Mouse (Mus musculus): ENCODE measurements around the gene Wfdc21.

Wfdc21 gene

GRCm38 (mm10) chr11:83743525-83743924 is 3.2 kb upstream of the Wfdc21 start:
- CTCF ChIA-PET, result interaction anchor here in 1 of 4 experiments (1.6 to 1.8 kb wide), 2 partner anchors 11 to 187 kb away, joined by 4 to 6 read pairs; no protein-coding TSS in a partner anchor
- POLR2A ChIA-PET, result interaction anchor here in 2 of 4 experiments (1.0 to 2.2 kb wide), 3 partner anchors 10 to 117 kb away, joined by 3 to 8 read pairs (median 4); partner anchors contain the start of gene Heatr6 (in 1 of the 2)

- ChIA-PET CTCF (interaction anchor here in 1 of 4 experiments (1.7 kb wide), 1 partner anchor 190 kb away, joined by 5 read pairs; no protein-coding TSS in a partner anchor), POLR2A (no interaction called here)
These were observed 588 bp upstream of the Wfdc21 start for GRCm38 (mm10) chr11:83746152-83746551.

GRCm38 (mm10) chr11:83747376-83748265 is 881 bp downstream of the Wfdc21 start:
- ChIA-PET POLR2A (no interaction called here), CTCF (no interaction called here)

- POLR2A ChIA-PET, result interaction anchor here (0.5 to 3.0 kb wide), 38 partner anchors 9 to 1471 kb away, joined by 3 to 27 read pairs (median 4); partner anchors contain the start of genes Ddx52 (in 2 of the 4), Taf15 (in 2 of the 4) and Ap2b1 (in 1 of the 4)
- CTCF ChIA-PET, result interaction anchor here in 1 of 4 experiments (0.8 to 0.9 kb wide), 2 partner anchors 22 to 308 kb away, joined by 3 to 5 read pairs; no protein-coding TSS in a partner anchor
These were observed 6.9 kb downstream of the Wfdc21 start, which contains the start of gene Heatr6 for GRCm38 (mm10) chr11:83753581-83754181. Gene Heatr6, plus strand, starts transcription at chr11:83753696.

GRCm38 (mm10) chr11:83754227-83754626 is 7.5 kb downstream of the Wfdc21 start:
- ChIA-PET CTCF (interaction anchor here in 2 of 4 experiments (0.6 to 0.9 kb wide), 2 partner anchors 22 to 266 kb away, joined by 5 read pairs; no protein-coding TSS in a partner anchor), POLR2A (interaction anchor here (0.6 to 3.0 kb wide), 30 partner anchors 8 to 1898 kb away, joined by 3 to 27 read pairs (median 4); partner anchors contain the start of genes Ddx52 (in 2 of the 4), Taf15 (in 2 of the 4) and Ap2b1 (in 1 of the 4))

- POLR2A ChIA-PET, result interaction anchor here in 2 of 4 experiments (1.0 to 2.5 kb wide), 4 partner anchors 13 to 294 kb away, joined by 3 to 7 read pairs (median 5); partner anchors contain the start of genes Heatr6 (in 2 of the 2) and Taf15 (in 1 of the 2)
- CTCF ChIA-PET, result interaction anchor here in 2 of 4 experiments (0.5 kb wide), 2 partner anchors 34 to 124 kb away, joined by 3 read pairs; no protein-coding TSS in a partner anchor
These were observed 20.6 kb downstream of the Wfdc21 start for GRCm38 (mm10) chr11:83767306-83767705.

GRCm38 (mm10) chr11:83768976-83769375 is 22.2 kb downstream of the Wfdc21 start:
- ChIA-PET CTCF (no interaction called here), POLR2A (interaction anchor here in 2 of 4 experiments (0.6 to 1.2 kb wide), 2 partner anchors 12 to 15 kb away, joined by 3 to 4 read pairs; no protein-coding TSS in a partner anchor)

GRCm38 (mm10) chr11:83771014-83771413 is 24.3 kb downstream of the Wfdc21 start:
- ChIA-PET POLR2A (interaction anchor here in 3 of 4 experiments (0.6 to 3.8 kb wide), 5 partner anchors 9 to 40 kb away, joined by 3 to 27 read pairs (median 3); partner anchors contain the start of gene Heatr6 (in 1 of the 3)), CTCF (interaction anchor here in 1 of 4 experiments (1.2 kb wide), 1 partner anchor 261 kb away, joined by 3 read pairs; no protein-coding TSS in a partner anchor)

GRCm38 (mm10) chr11:83772341-83772740 is 25.6 kb downstream of the Wfdc21 start:
- POLR2A ChIA-PET, result interaction anchor here in 2 of 4 experiments (1.0 to 3.8 kb wide), 3 partner anchors 11 to 170 kb away, joined by 4 to 27 read pairs (median 5); partner anchors contain the start of genes Ddx52 (in 1 of the 2) and Heatr6 (in 1 of the 2)
- CTCF ChIA-PET, result interaction anchor here in 1 of 4 experiments (0.7 kb wide), 2 partner anchors 296 to 1541 kb away, joined by 5 to 6 read pairs; no protein-coding TSS in a partner anchor

- POLR2A ChIA-PET, result interaction anchor here in 3 of 4 experiments (0.9 to 3.8 kb wide), 6 partner anchors 9 to 207 kb away, joined by 3 to 27 read pairs (median 3); partner anchors contain the start of gene Heatr6 (in 1 of the 3)
- CTCF ChIA-PET, result interaction anchor here in 1 of 4 experiments (1.0 kb wide), 1 partner anchor 10 kb away, joined by 4 read pairs; no protein-coding TSS in a partner anchor
These were observed 27.0 kb downstream of the Wfdc21 start for GRCm38 (mm10) chr11:83773691-83774090.

- POLR2A ChIA-PET, result interaction anchor here in 2 of 4 experiments (0.9 to 3.8 kb wide), 3 partner anchors 13 to 21 kb away, joined by 3 to 27 read pairs (median 4); partner anchors contain the start of gene Heatr6 (in 1 of the 2)
- CTCF ChIA-PET, result no interaction called here
These were observed 27.6 kb downstream of the Wfdc21 start for GRCm38 (mm10) chr11:83774324-83774723.

- ChIA-PET CTCF (no interaction called here), POLR2A (interaction anchor here in 2 of 4 experiments (1.7 to 2.4 kb wide), 2 partner anchors 10 to 23 kb away, joined by 6 to 14 read pairs; partner anchors contain the start of gene Heatr6 (in 1 of the 2))
These were observed 30.1 kb downstream of the Wfdc21 start for GRCm38 (mm10) chr11:83776798-83777197.

- ChIA-PET POLR2A (interaction anchor here in 1 of 4 experiments (0.9 to 2.0 kb wide), 6 partner anchors 8 to 158 kb away, joined by 3 to 8 read pairs (median 3); partner anchors contain the start of gene Ddx52), CTCF (interaction anchor here (0.5 to 3.6 kb wide), 22 partner anchors 8 to 635 kb away, joined by 3 to 13 read pairs (median 3); partner anchors contain the start of gene Ddx52 (in 1 of the 4))
These were observed 37.3 kb downstream of the Wfdc21 start for GRCm38 (mm10) chr11:83783931-83784600.

- ChIA-PET POLR2A (interaction anchor here in 1 of 4 experiments (0.9 to 2.0 kb wide), 6 partner anchors 9 to 157 kb away, joined by 3 to 8 read pairs (median 3); partner anchors contain the start of gene Ddx52), CTCF (interaction anchor here (0.5 to 3.6 kb wide), 23 partner anchors 9 to 634 kb away, joined by 3 to 13 read pairs (median 3); partner anchors contain the start of gene Ddx52 (in 1 of the 4))
These were observed 37.9 kb downstream of the Wfdc21 start for GRCm38 (mm10) chr11:83784661-83785060.

GRCm38 (mm10) chr11:83785366-83785765 is 38.6 kb downstream of the Wfdc21 start:
- POLR2A ChIA-PET, result interaction anchor here in 1 of 4 experiments (1.2 to 2.0 kb wide), 5 partner anchors 25 to 157 kb away, joined by 3 to 8 read pairs (median 4); partner anchors contain the start of gene Ddx52
- CTCF ChIA-PET, result interaction anchor here (0.6 to 3.6 kb wide), 6 partner anchors 156 to 1239 kb away, joined by 3 to 13 read pairs (median 4); no protein-coding TSS in a partner anchor

GRCm38 (mm10) chr11:83786835-83787234 is 40.1 kb downstream of the Wfdc21 start:
- ChIA-PET POLR2A (interaction anchor here in 3 of 4 experiments (0.5 to 2.3 kb wide), 11 partner anchors 11 to 526 kb away, joined by 3 to 14 read pairs (median 4); partner anchors contain the start of genes Heatr6 (in 1 of the 3) and Hnf1b (in 1 of the 3)), CTCF (interaction anchor here in 3 of 4 experiments (0.6 to 3.6 kb wide), 13 partner anchors 14 to 343 kb away, joined by 3 to 16 read pairs (median 4); no protein-coding TSS in a partner anchor)

Measured in embryonic stem cell, embryonic (primary cell).